Mouse (Mus musculus) intestine, postnatal 0 days (tissue): ENCODE data around the gene Tspoap1. TPM values are rescaled to one million over a fixed set of nuclear protein-coding genes. Genes with fewer than 3 reads are reported as not detected.

Experiments
- ATAC-seq: fragments of 200-750 bp; cut with Nextera tagmentation; 2 replicates; pipeline ENCODE4 v1.8.0; 2017; ENCODE audit warnings: mild to moderate bottlenecking, moderate TSS enrichment, moderate library complexity
- H3K27ac ChIP-seq: fragments of 300-500 bp; sonication (generic); 2 replicates; pipeline ENCODE4 v1.5.1; 2014; ENCODE audit warnings: mild to moderate bottlenecking, low read depth, low read length, moderate library complexity
- H3K27me3 ChIP-seq: fragments of 300-500 bp; sonication (generic); replicated peaks from 2 replicates; pipeline ENCODE4 v1.6.1; 2014; ENCODE audit warnings: low read length, mixed read lengths; ENCODE audit not compliant: control insufficient read depth, insufficient read depth
- H3K36me3 ChIP-seq: fragments of 300-500 bp; sonication (generic); 2 replicates; pipeline ENCODE4 v1.6.1; 2014; ENCODE audit warnings: mild to moderate bottlenecking, moderate library complexity; ENCODE audit not compliant: control insufficient read depth, insufficient read depth
- H3K4me1 ChIP-seq: fragments of 300-500 bp; sonication (generic); replicated peaks from 2 replicates; pipeline ENCODE4 v1.6.1; 2014; ENCODE audit warnings: antibody characterized with exemption, low read length, mixed read lengths; ENCODE audit not compliant: control insufficient read depth, insufficient read depth
- H3K4me2 ChIP-seq: fragments of 300-500 bp; sonication (generic); replicated peaks from 2 replicates; pipeline ENCODE4 v1.6.1; 2014; ENCODE audit warnings: low read depth, mild to moderate bottlenecking, moderate library complexity
- H3K4me3 ChIP-seq: fragments of 300-500 bp; sonication (generic); 2 replicates; pipeline ENCODE4 v1.5.1; 2014; ENCODE audit warnings: low read depth, low read length
- H3K9ac ChIP-seq: fragments of 300-500 bp; sonication (generic); 2 replicates; pipeline ENCODE4 v1.6.1; 2014; ENCODE audit warnings: mild to moderate bottlenecking, low read depth, low read length
- H3K9me3 ChIP-seq: fragments of 300-500 bp; sonication (generic); 2 replicates; pipeline ENCODE4 v1.6.1; 2016; ENCODE audit warnings: mixed run types; ENCODE audit not compliant: control insufficient read depth
- CTCF ChIP-seq: sonication (generic); IDR thresholded peaks from 2 replicates; pipeline ENCODE4 v1.5.1; 2016; ENCODE audit warnings: low read depth, mild to moderate bottlenecking, control low read depth, antibody characterized with exemption, moderate library complexity
- WGBS: fragments of 180-500 bp; shearing (Covaris S2); extraction: QIAGEN DNeasy Blood & Tissue Kit; methylation state at CpG from one replicate; pipeline ENCODE4 v1.1.7; 2014; 5-methylcytosine and 5-hydroxymethylcytosine counted together
- polyA plus RNA-seq: library from polyadenylated mRNA; unstranded; fragments of >200 nt; fragmentation: Nextera tagmentation; extraction: Ambion mirVana; gene quantifications from 2 replicates; pipeline ENCODE4 v1.2.1, GENCODE M21; 2015

Tspoap1 gene
- polyA plus RNA-seq, 1 experiment from 2014 or later = 0.61 TPM

DNA sequence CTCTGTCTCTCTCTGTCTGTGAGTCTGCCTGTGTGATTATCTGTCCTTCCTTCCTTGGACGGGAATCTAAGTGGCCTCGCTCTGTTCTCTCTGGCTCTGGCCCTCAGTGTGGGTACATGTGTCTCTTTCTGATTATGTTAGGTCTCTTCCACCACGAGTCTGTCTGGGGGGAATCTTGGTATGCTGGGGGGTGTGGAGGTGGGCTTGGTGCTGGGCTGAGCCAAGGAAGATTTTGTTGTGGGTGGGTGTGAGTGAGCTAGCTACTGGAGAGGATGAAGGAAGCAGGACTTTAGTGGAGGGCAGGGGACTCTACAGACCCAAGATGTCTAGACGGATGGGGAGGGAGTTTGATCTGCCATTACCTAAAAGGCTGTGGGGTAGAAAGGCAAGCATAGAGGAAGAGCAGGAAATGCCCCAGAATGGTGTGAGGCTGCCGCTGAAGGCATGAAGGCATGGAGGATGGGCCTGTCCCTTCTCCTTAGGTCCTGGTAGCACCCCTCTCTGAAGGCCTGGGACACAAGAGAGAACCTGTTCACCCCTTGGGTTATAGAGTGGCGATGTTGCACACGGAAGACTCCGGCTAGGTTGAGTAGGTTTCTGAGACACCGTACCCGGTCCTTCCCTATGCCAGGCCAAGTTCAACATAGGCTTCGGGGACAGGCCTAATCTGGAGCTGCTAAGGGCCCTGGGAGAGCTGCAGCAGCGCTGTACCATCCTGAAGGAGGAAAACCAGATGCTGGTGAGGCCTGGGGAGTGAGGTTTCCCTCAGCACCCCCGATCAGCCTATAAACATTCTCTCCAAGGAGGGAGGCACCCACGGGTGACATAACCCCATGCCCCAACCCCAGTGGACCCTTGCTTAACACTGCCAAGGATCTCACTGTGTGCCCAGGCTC is 1.7 kb downstream of the Tspoap1 start:
- no peak for TF ChIP-seq CTCF

DNA sequence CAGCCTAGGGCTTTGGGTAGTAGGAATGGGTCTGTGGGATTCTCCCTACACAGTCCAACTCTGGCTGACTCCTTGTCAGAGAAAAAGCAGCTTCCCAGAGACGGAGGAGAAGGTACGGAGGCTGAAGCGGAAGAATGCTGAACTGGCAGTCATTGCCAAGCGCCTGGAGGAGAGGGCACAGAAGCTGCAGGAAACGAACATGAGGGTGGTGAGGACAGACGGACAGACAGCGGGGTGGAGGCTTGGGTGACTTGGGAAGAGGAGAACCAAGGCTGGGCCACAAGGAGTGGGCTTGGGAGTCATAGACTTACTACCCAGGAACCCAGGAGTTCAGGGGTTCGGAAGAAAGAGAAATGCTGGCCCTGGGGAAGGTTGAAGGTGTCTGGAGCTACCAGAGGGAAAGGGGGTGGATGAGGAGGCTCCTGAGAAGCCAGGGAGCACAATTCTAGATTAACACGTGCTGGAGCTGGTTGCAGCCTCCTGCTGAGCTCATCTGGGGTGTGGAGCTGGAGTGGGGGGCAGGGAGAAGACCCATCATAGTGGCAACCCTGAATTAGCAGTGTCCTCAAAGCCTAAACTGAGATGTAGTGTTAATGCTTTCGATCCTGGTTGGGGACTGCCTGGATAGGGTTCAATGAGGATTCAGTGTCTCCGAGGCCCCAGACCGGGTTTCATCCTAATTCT is 2.5 kb downstream of the Tspoap1 start:
- H3K4me3 ChIP-seq = no peak overlapping the region
- no peak for TF ChIP-seq CTCF
- no peak overlapping the region for H3K9ac ChIP-seq
- no peaks in the 10 kb centered on the region for H3K4me1 ChIP-seq
- no peaks in the 10 kb centered on the region for H3K9me3 ChIP-seq
- H3K27ac ChIP-seq = no peak overlapping the region
- no peak for ATAC-seq
- no peak overlapping the region for H3K4me2 ChIP-seq
- H3K27me3 ChIP-seq = peaks cover 54% of the 10 kb centered on the region
- 56% methylated on average over 12 of the region's 12 CpGs for WGBS
- no peaks in the 10 kb centered on the region for H3K36me3 ChIP-seq

More for the DNA sequence above, 1.7 kb downstream of the Tspoap1 start:
- Histone ChIP-seq H3K4me1 (no peaks in the 10 kb centered on the region), H3K36me3 (no peaks in the 10 kb centered on the region), H3K4me2 (no peak overlapping the region), H3K27me3 (peaks cover 54% of the 10 kb centered on the region), H3K9me3 (no peaks in the 10 kb centered on the region), H3K4me3 (no peak overlapping the region), H3K9ac (no peak overlapping the region), H3K27ac (no peak overlapping the region)
- WGBS = 77% methylated on average over 14 of the region's 14 CpGs
- ATAC-seq = no peak

DNA sequence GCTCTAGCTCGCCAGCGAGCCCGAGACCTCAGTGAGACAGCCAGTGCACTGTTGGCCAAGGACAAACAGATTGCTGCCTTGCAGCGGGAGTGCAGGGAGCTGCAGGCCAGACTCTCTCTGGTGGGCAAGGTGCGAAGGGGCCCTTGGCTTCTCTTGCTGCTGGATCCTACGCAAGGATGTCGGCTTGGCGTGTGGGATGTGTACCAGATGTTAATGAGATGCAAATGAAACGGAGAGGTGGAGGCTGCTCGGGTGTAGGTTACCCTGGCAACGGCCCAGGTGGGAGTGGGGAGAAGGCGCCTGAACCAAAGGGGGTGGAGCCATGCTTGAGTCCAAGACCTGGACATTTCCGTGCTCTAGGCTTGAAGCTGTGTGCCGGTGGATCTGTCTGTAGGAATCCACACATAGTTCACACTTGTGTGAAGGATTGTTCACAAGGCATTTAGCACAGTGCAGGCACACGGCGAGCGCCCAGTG is 3.2 kb downstream of the Tspoap1 start:
- Histone ChIP-seq H3K4me3 (peak overlapping the region; percentile 44), H3K9me3 (no peaks in the 10 kb centered on the region), H3K27ac (no peak overlapping the region), H3K4me2 (peak overlapping the region; percentile 82), H3K27me3 (peaks cover 54% of the 10 kb centered on the region), H3K9ac (0 out of 2 replicates have a peak overlapping the region, but pooled peaks have one; percentile 28), H3K36me3 (no peaks in the 10 kb centered on the region), H3K4me1 (no peaks in the 10 kb centered on the region)
- TF ChIP-seq CTCF = no peak
- peak; percentile 42; the same call in 1 of the 2 replicates for ATAC-seq
- WGBS = 7% methylated on average over 17 of the region's 17 CpGs

DNA sequence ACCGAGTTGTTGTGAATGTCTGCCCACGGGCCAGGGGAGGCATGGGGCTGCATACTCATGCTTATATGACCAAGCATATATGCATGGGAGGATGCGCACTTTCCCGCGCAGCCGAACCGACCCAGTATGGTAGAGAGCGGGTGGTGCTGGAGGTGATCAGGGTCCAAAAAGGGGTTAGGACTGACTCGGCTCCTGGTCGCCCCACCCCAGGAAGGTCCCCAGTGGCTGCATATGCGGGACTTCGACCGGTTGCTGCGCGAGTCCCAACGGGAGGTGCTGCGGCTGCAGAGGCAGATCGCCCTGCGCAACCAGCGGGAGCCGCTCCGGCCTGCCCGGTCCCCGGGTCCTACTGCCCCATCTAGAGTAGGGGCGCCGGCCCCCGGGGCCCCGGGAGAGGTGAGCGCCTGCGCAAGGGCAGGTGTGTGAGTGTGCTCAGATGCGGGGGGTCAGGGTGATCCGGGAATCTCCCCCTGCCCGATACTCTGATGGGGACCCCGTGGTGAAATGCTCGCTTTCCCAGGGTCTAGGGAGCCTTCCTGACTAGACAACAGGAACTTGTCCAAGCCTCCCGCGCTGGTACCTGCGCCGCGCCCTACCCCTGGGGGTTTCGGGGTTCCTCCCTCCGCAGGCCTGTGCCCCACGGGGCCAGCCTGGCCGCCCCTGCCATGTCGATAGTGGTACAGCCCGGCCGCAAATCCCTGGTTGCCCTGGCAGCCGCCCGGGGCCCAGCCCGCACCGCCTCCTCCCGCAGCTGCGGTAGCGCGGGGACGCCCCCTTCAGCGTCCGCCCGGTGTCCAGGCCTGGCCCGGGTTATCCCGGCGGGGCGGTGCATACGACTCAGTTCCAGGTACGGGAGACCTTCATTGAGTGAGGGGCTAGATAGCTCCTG is 3.9 kb downstream of the Tspoap1 start:
- Histone ChIP-seq H3K4me1 (no peaks in the 10 kb centered on the region), H3K9ac (peak overlapping the region; percentile 28; the same call in 1 of the 2 replicates), H3K36me3 (no peaks in the 10 kb centered on the region), H3K4me3 (peak overlapping the region; percentile 44), H3K27me3 (peaks cover 54% of the 10 kb centered on the region), H3K27ac (no peak overlapping the region), H3K9me3 (no peaks in the 10 kb centered on the region), H3K4me2 (peak overlapping the region; percentile 82)
- 2% methylated on average over 65 of the region's 65 CpGs for WGBS
- 0 out of 2 replicates have a peak, but pooled peaks have one; percentile 26 for ATAC-seq
- no peak for TF ChIP-seq CTCF

DNA sequence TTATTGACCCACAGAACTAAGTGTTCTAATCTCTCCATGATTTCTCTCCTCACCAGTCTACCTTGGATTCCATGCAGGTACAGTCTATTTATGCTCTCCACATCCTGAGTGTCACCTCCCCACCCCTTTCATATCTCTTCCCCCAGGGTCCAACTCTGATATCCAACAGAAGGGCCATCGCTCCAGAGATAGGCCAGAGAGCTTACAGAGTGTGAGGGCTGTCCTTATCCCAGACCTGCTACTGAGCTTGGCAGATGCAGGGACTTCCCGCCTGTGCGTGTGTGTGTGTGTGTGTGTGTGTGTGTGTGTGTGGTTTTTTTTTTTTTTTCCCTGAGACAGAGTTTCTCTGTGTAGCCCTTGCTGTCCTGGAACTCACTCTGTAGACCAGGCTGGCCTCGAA is 8.4 kb downstream of the Tspoap1 start:
- Histone ChIP-seq H3K9ac (no peak overlapping the region), H3K9me3 (no peaks in the 10 kb centered on the region), H3K27me3 (peaks cover 17% of the 10 kb centered on the region), H3K4me2 (no peak overlapping the region), H3K27ac (no peak overlapping the region), H3K4me3 (no peak overlapping the region), H3K4me1 (no peaks in the 10 kb centered on the region), H3K36me3 (no peaks in the 10 kb centered on the region)
- 81% methylated on average over 4 of the region's 4 CpGs for WGBS
- TF ChIP-seq CTCF = no peak
- ATAC-seq = no peak
